Mouse (Mus musculus): Measurements from ENCODE around the gene Grm2. TPM values are rescaled to one million over a fixed set of nuclear protein-coding genes. Genes with fewer than 3 reads are reported as not detected.
A peak's percentile ranks its signal among the peaks of the same experiment; 100 is the strongest.

Grm2 gene
- polyA plus RNA-seq (2015; fragmentation: Nextera tagmentation; extraction: Ambion mirVana) = 4.9 and 6.4 TPM in 2 replicates

- no peak within 1 kb of the TSS for H3K27ac ChIP-seq (replicated peaks)
- H3K4me3 ChIP-seq (replicated peaks) = peak within 1 kb of the TSS; percentile 55
- peaks cover 30% of the 10 kb centered on the region for H3K36me3 ChIP-seq
- peak within 1 kb of the TSS; percentile 92 for H3K4me2 ChIP-seq
- H3K4me1 ChIP-seq = peaks cover 18% of the 10 kb centered on the region
- WGBS = under 1% methylated on average over 32 of the region's 44 CpGs
- H3K27me3 ChIP-seq (replicated peaks) = peaks cover 14% of the 10 kb centered on the region; the same call in 1 of the 2 replicates
- no peaks in the 10 kb centered on the region for H3K9me3 ChIP-seq (replicated peaks)
- H3K9ac ChIP-seq (replicated peaks) = peak within 1 kb of the TSS; percentile 53
- peak; percentile 79 for ATAC-seq (ENCODE audit: low FRiP score)
Measured at GRCm38 (mm10) chr9:106655884-106656720, at the start of gene Grm2. TSS of gene Grm2 (minus strand) at chr9:106656082.

GRCm38 (mm10) chr9:106692973-106693481, 37.1 kb upstream of the Grm2 start:
- H3K36me3 ChIP-seq = peaks cover 41% of the 10 kb centered on the region
- H3K27me3 ChIP-seq (replicated peaks) = no peaks in the 10 kb centered on the region
- H3K9me3 ChIP-seq (replicated peaks) = no peaks in the 10 kb centered on the region
- no peak overlapping the region for H3K9ac ChIP-seq (replicated peaks)
- no peaks in the 10 kb centered on the region for H3K4me1 ChIP-seq
- no peak overlapping the region for H3K4me2 ChIP-seq
- 70% methylated on average over 11 of the region's 11 CpGs for WGBS
- no peak overlapping the region for H3K27ac ChIP-seq (replicated peaks)
- no peak overlapping the region for H3K4me3 ChIP-seq (replicated peaks)
- no peak for ATAC-seq (ENCODE audit: low FRiP score)

- Histone ChIP-seq H3K9me3 (replicated peaks) (no peaks in the 10 kb centered on the region), H3K9ac (replicated peaks) (no peak overlapping the region), H3K27ac (replicated peaks) (no peak overlapping the region), H3K36me3 (peaks cover 17% of the 10 kb centered on the region), H3K27me3 (replicated peaks) (no peaks in the 10 kb centered on the region), H3K4me3 (replicated peaks) (no peak overlapping the region), H3K4me2 (no peak overlapping the region), H3K4me1 (peaks cover 31% of the 10 kb centered on the region)
- no peak for ATAC-seq (ENCODE audit: low FRiP score)
- 88% methylated on average over 8 of the region's 8 CpGs for WGBS
Measured at GRCm38 (mm10) chr9:106688834-106689233, 33.0 kb upstream of the Grm2 start.

GRCm38 (mm10) chr9:106686983-106687650, 31.2 kb upstream of the Grm2 start:
- WGBS = 33% methylated on average over 8 of the region's 8 CpGs
- H3K4me3 ChIP-seq (replicated peaks) = no peak overlapping the region
- H3K4me1 ChIP-seq = peaks cover 35% of the 10 kb centered on the region
- no peaks in the 10 kb centered on the region for H3K27me3 ChIP-seq (replicated peaks)
- no peak overlapping the region for H3K27ac ChIP-seq (replicated peaks)
- no peak for ATAC-seq (ENCODE audit: low FRiP score)
- H3K9ac ChIP-seq (replicated peaks) = no peak overlapping the region
- H3K9me3 ChIP-seq (replicated peaks) = no peaks in the 10 kb centered on the region
- H3K36me3 ChIP-seq = peaks cover 3% of the 10 kb centered on the region; the same call in 1 of the 2 replicates
- peak overlapping the region; percentile 20; the same call in 1 of the 2 replicates for H3K4me2 ChIP-seq

- Histone ChIP-seq H3K4me2 (peak within 1 kb of the TSS; percentile 97), H3K36me3 (peaks cover 12% of the 10 kb centered on the region), H3K9ac (replicated peaks) (peak within 1 kb of the TSS; percentile 73), H3K4me1 (peaks cover 35% of the 10 kb centered on the region), H3K4me3 (replicated peaks) (peak within 1 kb of the TSS; percentile 87), H3K27me3 (replicated peaks) (no peaks in the 10 kb centered on the region), H3K9me3 (replicated peaks) (no peaks in the 10 kb centered on the region), H3K27ac (replicated peaks) (peak within 1 kb of the TSS; percentile 79)
- ATAC-seq (ENCODE audit: low FRiP score) = peak; percentile 94
- under 1% methylated on average over 79 of the region's 86 CpGs for WGBS
Measured at GRCm38 (mm10) chr9:106685249-106686101, 29.6 kb upstream of the Grm2 start, which contains the start of gene Tex264. TSS of gene Tex264 (minus strand) at chr9:106685927.

GRCm38 (mm10) chr9:106684918-106685248, 29.0 kb upstream of the Grm2 start:
- Histone ChIP-seq H3K4me2 (peak overlapping the region; percentile 97), H3K4me1 (peaks cover 35% of the 10 kb centered on the region), H3K27ac (replicated peaks) (peak overlapping the region; percentile 79; the same call in 1 of the 2 replicates), H3K36me3 (peaks cover 18% of the 10 kb centered on the region), H3K9ac (replicated peaks) (peak overlapping the region; percentile 73), H3K9me3 (replicated peaks) (no peaks in the 10 kb centered on the region), H3K27me3 (replicated peaks) (no peaks in the 10 kb centered on the region), H3K4me3 (replicated peaks) (peak overlapping the region; percentile 87)
- 6% methylated on average over 13 of the region's 14 CpGs for WGBS
- peak; percentile 20; the same call in 1 of the 2 replicates for ATAC-seq (ENCODE audit: low FRiP score)

- Histone ChIP-seq H3K4me3 (replicated peaks) (peak overlapping the region; percentile 87), H3K4me2 (peak overlapping the region; percentile 97), H3K4me1 (peaks cover 35% of the 10 kb centered on the region), H3K9ac (replicated peaks) (peak overlapping the region; percentile 73), H3K36me3 (peaks cover 24% of the 10 kb centered on the region), H3K9me3 (replicated peaks) (no peaks in the 10 kb centered on the region), H3K27me3 (replicated peaks) (no peaks in the 10 kb centered on the region), H3K27ac (replicated peaks) (no peak overlapping the region)
- 85% methylated on average over 6 of the region's 6 CpGs for WGBS
- ATAC-seq (ENCODE audit: low FRiP score) = no peak
Measured at GRCm38 (mm10) chr9:106684093-106684872, 28.4 kb upstream of the Grm2 start.

GRCm38 (mm10) chr9:106681026-106681425, 25.1 kb upstream of the Grm2 start:
- Histone ChIP-seq H3K36me3 (peaks cover 32% of the 10 kb centered on the region), H3K9ac (replicated peaks) (no peak overlapping the region), H3K27me3 (replicated peaks) (no peaks in the 10 kb centered on the region), H3K4me1 (peaks cover 19% of the 10 kb centered on the region), H3K9me3 (replicated peaks) (no peaks in the 10 kb centered on the region), H3K4me2 (no peak overlapping the region), H3K4me3 (replicated peaks) (no peak overlapping the region), H3K27ac (replicated peaks) (no peak overlapping the region)
- WGBS = 88% methylated on average over 9 of the region's 9 CpGs
- ATAC-seq (ENCODE audit: low FRiP score) = no peak

GRCm38 (mm10) chr9:106678242-106678641, 22.4 kb upstream of the Grm2 start:
- no peaks in the 10 kb centered on the region for H3K9me3 ChIP-seq (replicated peaks)
- 85% methylated on average over 4 of the region's 4 CpGs for WGBS
- no peak overlapping the region for H3K9ac ChIP-seq (replicated peaks)
- H3K4me1 ChIP-seq = 0 out of 2 replicates have a peak, but pooled peaks cover 2% of the 10 kb centered on the region
- no peak overlapping the region for H3K4me2 ChIP-seq
- H3K4me3 ChIP-seq (replicated peaks) = no peak overlapping the region
- H3K36me3 ChIP-seq = peaks cover 37% of the 10 kb centered on the region
- H3K27ac ChIP-seq (replicated peaks) = no peak overlapping the region
- no peak for ATAC-seq (ENCODE audit: low FRiP score)
- H3K27me3 ChIP-seq (replicated peaks) = no peaks in the 10 kb centered on the region

- no peak overlapping the region for H3K4me2 ChIP-seq
- H3K4me1 ChIP-seq = no peaks in the 10 kb centered on the region
- no peak for ATAC-seq (ENCODE audit: low FRiP score)
- no peak overlapping the region for H3K9ac ChIP-seq (replicated peaks)
- H3K27ac ChIP-seq (replicated peaks) = no peak overlapping the region
- no peak overlapping the region for H3K4me3 ChIP-seq (replicated peaks)
- H3K9me3 ChIP-seq (replicated peaks) = no peaks in the 10 kb centered on the region
- peaks cover 38% of the 10 kb centered on the region for H3K36me3 ChIP-seq
- 90% methylated on average over 5 of the region's 5 CpGs for WGBS
- no peaks in the 10 kb centered on the region for H3K27me3 ChIP-seq (replicated peaks)
Measured at GRCm38 (mm10) chr9:106677702-106678101, 21.8 kb upstream of the Grm2 start.
